Mouse (Mus musculus): Measurements from ENCODE around the gene Mrc2. TPM values are rescaled to one million over a fixed set of nuclear protein-coding genes. Genes with fewer than 3 reads are reported as not detected.

The Mrc2 gene
- polyA plus RNA-seq, 1 experiment from 2014 or later: 3.8 TPM

DNA sequence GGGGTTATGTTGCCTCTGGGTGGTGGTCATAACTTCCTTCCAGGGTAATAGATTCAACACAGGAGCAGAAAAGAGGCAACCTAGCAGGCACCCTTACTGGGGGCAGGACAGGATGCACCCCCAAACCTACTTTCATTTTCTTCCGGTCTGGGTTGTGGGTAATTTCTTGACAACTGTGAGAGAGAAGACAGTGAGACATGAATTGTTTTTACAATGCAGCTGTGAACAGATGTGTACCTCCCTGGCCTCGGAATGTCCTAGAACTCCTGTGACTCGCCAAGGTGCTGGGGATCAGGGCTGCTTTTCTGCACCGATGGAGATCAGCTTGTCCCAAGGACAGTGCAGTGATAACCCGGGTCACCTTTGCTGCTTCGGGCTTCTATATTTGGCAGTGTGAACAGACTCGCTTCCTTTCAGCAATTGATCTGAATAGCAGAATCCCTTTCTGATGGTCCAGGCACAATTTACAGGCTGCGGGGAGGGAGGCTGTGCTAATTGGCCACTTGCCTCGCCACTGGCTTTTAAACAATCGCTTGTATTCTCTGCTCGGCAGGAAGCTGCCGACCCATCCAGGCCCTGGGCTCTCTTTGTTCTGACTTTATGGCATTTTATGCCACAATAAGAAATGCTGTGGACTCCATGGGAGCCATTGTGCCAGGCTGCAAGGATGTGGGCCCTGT, 72.1 kb downstream of the Mrc2 start:
- DNase-seq (peak; percentile 60), ATAC-seq (ENCODE audit: low FRiP score, low TSS enrichment) (no peak)
- H3K27ac ChIP-seq (replicated peaks; ENCODE audit: low read depth, low read length): peak overlapping the region; percentile 75
- H3K4me2 ChIP-seq (ENCODE audit: low read length): peak overlapping the region; percentile 77
- no peaks in the 10 kb centered on the region for H3K27me3 ChIP-seq (ENCODE audit: control insufficient read depth, insufficient read depth, low read length)
- H3K4me1 ChIP-seq (ENCODE audit: control insufficient read depth, insufficient read depth, low read length): peaks cover 28% of the 10 kb centered on the region
- no peaks in the 10 kb centered on the region for H3K9me3 ChIP-seq (ENCODE audit: control insufficient read depth, low read length)
- 17% methylated on average over 12 of the region's 12 CpGs for WGBS
- peak overlapping the region; percentile 55 for H3K4me3 ChIP-seq (replicated peaks; ENCODE audit: low read depth, low read length)
- no peaks in the 10 kb centered on the region for H3K36me3 ChIP-seq (ENCODE audit: control insufficient read depth, insufficient read depth, low read length)
- H3K9ac ChIP-seq (replicated peaks; ENCODE audit: low read length): peak overlapping the region; percentile 84

DNA sequence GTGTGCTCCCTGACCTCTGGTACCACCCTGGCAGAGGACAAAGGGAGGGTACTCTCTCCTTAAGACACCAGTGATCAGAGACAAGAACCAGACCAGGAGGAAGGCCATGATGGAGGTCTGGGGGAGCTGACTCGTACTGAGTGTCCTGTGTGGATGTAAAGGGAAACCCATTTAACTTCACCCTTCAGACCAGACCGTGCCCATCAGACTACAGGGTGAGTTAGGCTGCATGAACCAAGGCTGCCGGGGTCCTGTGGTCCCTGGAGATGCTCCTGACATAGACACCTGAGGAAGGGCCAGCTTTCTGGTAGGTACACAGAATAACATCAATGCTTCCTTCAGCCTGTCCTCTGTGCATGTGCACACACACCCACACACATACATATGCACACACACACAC, 73.2 kb downstream of the Mrc2 start:
- H3K36me3 ChIP-seq (ENCODE audit: control insufficient read depth, insufficient read depth, low read length): no peaks in the 10 kb centered on the region
- H3K9ac ChIP-seq (replicated peaks; ENCODE audit: low read length): no peak overlapping the region
- no peak for DNase-seq
- H3K27me3 ChIP-seq (ENCODE audit: control insufficient read depth, insufficient read depth, low read length): no peaks in the 10 kb centered on the region
- 81% methylated on average over 3 of the region's 3 CpGs for WGBS
- 0 out of 2 replicates have a peak overlapping the region, but pooled peaks have one; percentile 1 for H3K4me2 ChIP-seq (ENCODE audit: low read length)
- peaks cover 28% of the 10 kb centered on the region for H3K4me1 ChIP-seq (ENCODE audit: control insufficient read depth, insufficient read depth, low read length)
- H3K27ac ChIP-seq (replicated peaks; ENCODE audit: low read depth, low read length): no peak overlapping the region
- H3K9me3 ChIP-seq (ENCODE audit: control insufficient read depth, low read length): no peaks in the 10 kb centered on the region
- no peak overlapping the region for H3K4me3 ChIP-seq (replicated peaks; ENCODE audit: low read depth, low read length)
- ATAC-seq (ENCODE audit: low FRiP score, low TSS enrichment): no peak

DNA sequence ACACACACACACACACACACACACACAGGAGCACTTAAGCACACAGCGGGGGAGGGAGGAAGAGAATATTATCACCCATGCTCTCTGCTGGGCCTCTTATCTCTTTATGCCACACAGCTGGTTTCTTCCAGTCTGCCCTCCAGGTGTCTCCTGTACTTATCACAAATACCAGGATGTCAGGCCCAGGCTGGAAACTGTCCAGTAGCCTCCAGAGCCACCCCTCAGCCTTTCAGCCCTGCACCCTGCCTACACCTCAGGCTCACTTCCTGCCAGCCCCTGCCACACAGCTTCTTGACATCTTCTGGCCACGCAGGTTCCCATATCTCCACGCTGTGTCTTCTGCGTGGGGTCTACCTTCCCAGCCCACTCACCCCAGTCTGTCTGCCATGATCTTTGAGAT, 73.6 kb downstream of the Mrc2 start:
- Histone ChIP-seq H3K36me3 (ENCODE audit: control insufficient read depth, insufficient read depth, low read length) (no peaks in the 10 kb centered on the region), H3K9me3 (ENCODE audit: control insufficient read depth, low read length) (no peaks in the 10 kb centered on the region), H3K4me1 (ENCODE audit: control insufficient read depth, insufficient read depth, low read length) (peaks cover 28% of the 10 kb centered on the region), H3K27ac (replicated peaks; ENCODE audit: low read depth, low read length) (no peak overlapping the region), H3K27me3 (ENCODE audit: control insufficient read depth, insufficient read depth, low read length) (no peaks in the 10 kb centered on the region), H3K9ac (replicated peaks; ENCODE audit: low read length) (no peak overlapping the region), H3K4me2 (ENCODE audit: low read length) (no peak overlapping the region), H3K4me3 (replicated peaks; ENCODE audit: low read depth, low read length) (no peak overlapping the region)
- no peak for ATAC-seq (ENCODE audit: low FRiP score, low TSS enrichment)
- WGBS: 71% methylated on average over 3 of the region's 4 CpGs
- peak; percentile 24 for DNase-seq

DNA sequence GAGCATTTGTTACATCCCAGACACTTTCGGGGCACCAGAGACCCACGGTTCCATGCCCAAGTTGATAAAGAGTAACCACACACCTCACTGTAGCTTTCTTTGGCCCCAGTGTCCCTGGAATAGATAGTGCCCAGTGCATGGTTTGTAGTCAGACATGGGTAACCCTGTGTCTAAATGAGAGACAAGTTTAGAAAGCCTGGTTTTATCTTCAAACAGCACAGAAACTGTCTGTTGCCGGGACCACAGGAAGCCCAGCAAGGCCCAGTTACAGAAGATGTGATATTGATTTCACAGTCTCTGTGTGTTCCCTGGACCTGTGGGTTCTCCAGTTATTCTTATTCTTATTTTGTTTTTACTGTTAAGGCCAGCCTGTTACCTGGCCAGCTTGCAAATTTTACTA, 74.7 kb downstream of the Mrc2 start:
- Histone ChIP-seq H3K27ac (replicated peaks; ENCODE audit: low read depth, low read length) (no peak overlapping the region), H3K27me3 (ENCODE audit: control insufficient read depth, insufficient read depth, low read length) (no peaks in the 10 kb centered on the region), H3K4me1 (ENCODE audit: control insufficient read depth, insufficient read depth, low read length) (peaks cover 28% of the 10 kb centered on the region), H3K9ac (replicated peaks; ENCODE audit: low read length) (no peak overlapping the region), H3K9me3 (ENCODE audit: control insufficient read depth, low read length) (no peaks in the 10 kb centered on the region), H3K4me2 (ENCODE audit: low read length) (no peak overlapping the region), H3K4me3 (replicated peaks; ENCODE audit: low read depth, low read length) (no peak overlapping the region), H3K36me3 (ENCODE audit: control insufficient read depth, insufficient read depth, low read length) (no peaks in the 10 kb centered on the region)
- 83% methylated on average over 3 of the region's 3 CpGs for WGBS
- ATAC-seq (ENCODE audit: low FRiP score, low TSS enrichment) (no peak), DNase-seq (no peak)

DNA sequence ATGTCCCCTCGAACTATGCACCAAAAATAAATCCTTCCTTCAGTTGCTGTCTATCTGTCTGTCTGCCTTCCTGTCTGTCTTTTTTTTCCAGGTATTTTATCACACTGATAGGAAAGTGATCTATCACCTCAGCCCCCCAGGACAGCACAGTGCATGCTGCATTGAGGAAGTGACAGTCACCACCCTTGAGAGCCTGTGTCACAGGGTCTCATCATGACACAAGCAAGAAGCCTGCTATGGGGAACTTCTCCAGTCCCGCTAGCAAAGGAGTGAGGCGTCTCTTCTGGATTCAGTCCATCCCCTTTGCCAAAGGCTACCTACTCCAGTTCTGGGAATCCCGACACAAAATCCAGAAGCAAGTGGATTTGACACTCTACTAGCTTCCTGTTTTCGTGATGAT, 76.4 kb downstream of the Mrc2 start:
- peaks cover 20% of the 10 kb centered on the region for H3K4me1 ChIP-seq (ENCODE audit: control insufficient read depth, insufficient read depth, low read length)
- H3K4me3 ChIP-seq (replicated peaks; ENCODE audit: low read depth, low read length): no peak overlapping the region
- 89% methylated on average over 5 of the region's 5 CpGs for WGBS
- no peak overlapping the region for H3K4me2 ChIP-seq (ENCODE audit: low read length)
- no peaks in the 10 kb centered on the region for H3K27me3 ChIP-seq (ENCODE audit: control insufficient read depth, insufficient read depth, low read length)
- H3K9me3 ChIP-seq (ENCODE audit: control insufficient read depth, low read length): no peaks in the 10 kb centered on the region
- H3K36me3 ChIP-seq (ENCODE audit: control insufficient read depth, insufficient read depth, low read length): no peaks in the 10 kb centered on the region
- ATAC-seq (ENCODE audit: low FRiP score, low TSS enrichment) (no peak), DNase-seq (no peak)
- H3K9ac ChIP-seq (replicated peaks; ENCODE audit: low read length): no peak overlapping the region
- no peak overlapping the region for H3K27ac ChIP-seq (replicated peaks; ENCODE audit: low read depth, low read length)

DNA sequence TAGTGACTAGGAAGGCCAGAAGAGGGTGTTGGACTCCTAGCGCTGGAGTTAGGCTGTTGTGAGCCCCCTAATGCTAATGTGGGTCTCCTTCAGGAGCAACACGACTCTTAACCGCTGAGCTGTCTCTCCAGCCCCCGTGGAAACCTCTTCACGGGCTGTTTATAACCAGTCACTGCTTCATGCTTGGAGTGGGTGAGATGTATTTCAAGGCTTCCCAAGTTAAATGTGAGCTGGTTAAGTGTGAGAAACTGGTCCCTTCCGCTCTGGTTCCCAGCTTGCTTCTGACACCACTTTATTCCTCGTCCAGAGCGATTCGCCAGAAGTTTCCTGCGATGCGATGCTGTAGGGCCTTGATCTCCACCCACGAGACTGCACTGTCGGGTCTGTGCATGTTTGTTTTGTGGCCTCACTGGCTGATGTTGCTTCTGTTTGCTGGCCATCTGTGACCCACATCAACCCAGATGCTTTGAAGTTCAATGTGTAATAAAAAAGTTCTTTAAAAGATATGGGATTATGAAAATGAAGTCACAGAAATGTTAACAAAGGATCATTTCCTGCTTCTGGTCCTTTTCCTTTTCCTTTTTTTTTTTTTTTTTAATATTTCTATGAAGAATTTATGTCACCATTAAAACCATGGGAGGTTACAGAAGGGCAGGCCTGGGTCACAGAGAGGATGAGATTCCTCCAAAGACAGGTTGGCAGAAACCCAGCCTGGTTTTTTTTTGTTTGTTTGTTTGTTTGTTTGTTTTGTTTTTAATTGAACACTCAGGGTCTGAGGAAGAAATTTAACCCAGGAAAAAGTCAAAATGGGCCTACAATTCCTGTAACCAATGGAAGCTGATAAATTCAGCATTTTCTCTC, 77.3 kb downstream of the Mrc2 start:
- peaks cover 10% of the 10 kb centered on the region; the same call in 1 of the 2 replicates for H3K4me1 ChIP-seq (ENCODE audit: control insufficient read depth, insufficient read depth, low read length)
- no peak for ATAC-seq (ENCODE audit: low FRiP score, low TSS enrichment)
- 92% methylated on average over 13 of the region's 13 CpGs for WGBS

DNA sequence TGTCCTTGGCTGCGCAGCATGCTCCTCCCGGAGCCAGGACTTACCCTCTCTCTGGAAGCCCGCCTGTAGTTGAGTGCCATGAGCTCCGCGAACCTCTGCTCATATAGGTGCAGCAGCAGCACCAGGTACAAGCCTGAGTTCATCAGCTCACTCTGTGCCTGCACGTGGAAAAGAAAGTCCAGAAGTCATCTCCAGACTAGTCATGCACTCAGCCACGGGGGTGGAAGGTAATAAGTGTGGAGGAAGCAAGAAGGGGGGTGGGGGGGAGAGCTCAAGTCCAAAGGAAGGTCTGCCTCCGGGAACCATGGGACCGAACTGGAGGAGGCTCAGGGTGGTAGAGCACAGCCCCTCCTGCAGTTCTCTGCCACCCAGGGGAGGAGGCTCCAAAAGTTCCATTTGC, 79.4 kb downstream of the Mrc2 start:
- ATAC-seq (ENCODE audit: low FRiP score, low TSS enrichment) (no peak), DNase-seq (no peak)
- Histone ChIP-seq H3K9me3 (ENCODE audit: control insufficient read depth, low read length) (no peaks in the 10 kb centered on the region), H3K4me3 (replicated peaks; ENCODE audit: low read depth, low read length) (no peak overlapping the region), H3K27me3 (ENCODE audit: control insufficient read depth, insufficient read depth, low read length) (no peaks in the 10 kb centered on the region), H3K27ac (replicated peaks; ENCODE audit: low read depth, low read length) (no peak overlapping the region), H3K4me2 (ENCODE audit: low read length) (no peak overlapping the region), H3K9ac (replicated peaks; ENCODE audit: low read length) (no peak overlapping the region), H3K36me3 (ENCODE audit: control insufficient read depth, insufficient read depth, low read length) (no peaks in the 10 kb centered on the region), H3K4me1 (ENCODE audit: control insufficient read depth, insufficient read depth, low read length) (no peaks in the 10 kb centered on the region)
- 88% methylated on average over 9 of the region's 9 CpGs for WGBS

More for the DNA sequence above, 77.3 kb downstream of the Mrc2 start:
- DNase-seq: no peak
- Histone ChIP-seq H3K4me2 (ENCODE audit: low read length) (no peak overlapping the region), H3K27ac (replicated peaks; ENCODE audit: low read depth, low read length) (no peak overlapping the region), H3K9ac (replicated peaks; ENCODE audit: low read length) (no peak overlapping the region), H3K4me3 (replicated peaks; ENCODE audit: low read depth, low read length) (no peak overlapping the region), H3K36me3 (ENCODE audit: control insufficient read depth, insufficient read depth, low read length) (no peaks in the 10 kb centered on the region), H3K9me3 (ENCODE audit: control insufficient read depth, low read length) (no peaks in the 10 kb centered on the region), H3K27me3 (ENCODE audit: control insufficient read depth, insufficient read depth, low read length) (no peaks in the 10 kb centered on the region)

DNA sequence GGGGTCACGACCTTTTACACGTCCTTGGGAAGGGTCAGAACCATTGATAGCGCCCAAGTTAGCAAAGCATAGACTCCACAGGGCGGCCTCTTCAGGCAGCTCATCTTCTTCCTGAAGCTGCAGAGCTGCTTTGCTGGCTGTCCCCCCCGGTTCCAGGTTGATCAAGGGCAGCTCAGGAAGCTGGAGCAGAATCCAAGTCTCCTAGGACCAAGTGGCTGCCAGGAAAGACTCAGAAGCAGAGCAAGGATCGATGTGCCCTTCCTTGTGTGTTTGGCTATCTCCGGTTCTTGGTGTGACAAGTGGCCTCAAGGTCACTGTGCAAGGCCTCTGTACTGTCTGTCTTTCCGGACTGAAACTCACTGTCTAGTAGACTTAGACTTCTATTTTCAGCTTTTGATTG, 81.4 kb downstream of the Mrc2 start:
- Histone ChIP-seq H3K27ac (replicated peaks; ENCODE audit: low read depth, low read length) (no peak overlapping the region), H3K9ac (replicated peaks; ENCODE audit: low read length) (no peak overlapping the region)
- WGBS: 79% methylated on average over 8 of the region's 8 CpGs

More for the DNA sequence above, 81.4 kb downstream of the Mrc2 start:
- Histone ChIP-seq H3K4me3 (replicated peaks; ENCODE audit: low read depth, low read length) (no peak overlapping the region), H3K4me1 (ENCODE audit: control insufficient read depth, insufficient read depth, low read length) (no peaks in the 10 kb centered on the region), H3K36me3 (ENCODE audit: control insufficient read depth, insufficient read depth, low read length) (no peaks in the 10 kb centered on the region), H3K4me2 (ENCODE audit: low read length) (no peak overlapping the region), H3K27me3 (ENCODE audit: control insufficient read depth, insufficient read depth, low read length) (no peaks in the 10 kb centered on the region), H3K9me3 (ENCODE audit: control insufficient read depth, low read length) (no peaks in the 10 kb centered on the region)
- ATAC-seq (ENCODE audit: low FRiP score, low TSS enrichment) (no peak), DNase-seq (no peak)

Data from midbrain, embryonic 14.5 days (tissue).